Mouse (Mus musculus): Measurements from ENCODE around the gene Hsd17b14.
"Not testable (repeated sequence)": the region's sequence is repeated elsewhere in the genome, so short reads cannot be mapped to it uniquely, and the experiment has no call there.

Hsd17b14 gene

GRCm38 (mm10) chr7:45554744-45555143, at the start of gene Hsd17b14:
Hsd17b14 (plus strand) TSS chr7:45554893.
- DNase-seq: no peak

- DNase-seq: no peak
Observed at GRCm38 (mm10) chr7:45507583-45507982, 47.1 kb upstream of the Hsd17b14 start.

- DNase-seq: no peak
Observed at GRCm38 (mm10) chr7:45508561-45508960, 46.1 kb upstream of the Hsd17b14 start.

- DNase-seq: no peak
Observed at GRCm38 (mm10) chr7:45509181-45509882, 45.4 kb upstream of the Hsd17b14 start.

- DNase-seq: peak; percentile 86 to 90
Observed at GRCm38 (mm10) chr7:45509912-45510787, 44.5 kb upstream of the Hsd17b14 start, which contains the start of gene Nucb1. Nucb1 (minus strand) TSS chr7:45510406.

- no peak for DNase-seq
Observed at GRCm38 (mm10) chr7:45514411-45514810, 40.3 kb upstream of the Hsd17b14 start.

- DNase-seq: no peak
Observed at GRCm38 (mm10) chr7:45515436-45515835, 39.3 kb upstream of the Hsd17b14 start.

GRCm38 (mm10) chr7:45516846-45517245, 37.8 kb upstream of the Hsd17b14 start:
- not testable (repeated sequence) for DNase-seq

- DNase-seq: no peak
Observed at GRCm38 (mm10) chr7:45518618-45519017, 36.1 kb upstream of the Hsd17b14 start.

- DNase-seq: no peak
Observed at GRCm38 (mm10) chr7:45519345-45520120, 35.2 kb upstream of the Hsd17b14 start.

- DNase-seq: no peak
Observed at GRCm38 (mm10) chr7:45520605-45521004, 34.1 kb upstream of the Hsd17b14 start.

- peak; percentile 82 to 83 for DNase-seq
Observed at GRCm38 (mm10) chr7:45521728-45522184, 32.9 kb upstream of the Hsd17b14 start.

- no peak for DNase-seq
Observed at GRCm38 (mm10) chr7:45522194-45522752, 32.4 kb upstream of the Hsd17b14 start.

GRCm38 (mm10) chr7:45522957-45523676, 31.6 kb upstream of the Hsd17b14 start:
- DNase-seq: no peak

GRCm38 (mm10) chr7:45523678-45524170, 31.0 kb upstream of the Hsd17b14 start:
- no peak for DNase-seq

- DNase-seq: no peak
Observed at GRCm38 (mm10) chr7:45524841-45525621, 29.7 kb upstream of the Hsd17b14 start.

- peak; percentile 90 to 96 for DNase-seq
Observed at GRCm38 (mm10) chr7:45525809-45526473, 28.8 kb upstream of the Hsd17b14 start, which contains the start of the genes Ppp1r15a and Plekha4. Ppp1r15a (minus strand) TSS chr7:45526268. Plekha4 (plus strand) TSS chr7:45526330.

GRCm38 (mm10) chr7:45526474-45527120, 28.1 kb upstream of the Hsd17b14 start:
- DNase-seq: no peak

- DNase-seq: not testable (repeated sequence)
Observed at GRCm38 (mm10) chr7:45527169-45527568, 27.5 kb upstream of the Hsd17b14 start.
